Mouse (Mus musculus) limb, embryonic 12.5 days (tissue): Measurements from ENCODE around the gene Myo9a. TPM values are rescaled to one million over a fixed set of nuclear protein-coding genes. Genes with fewer than 3 reads are reported as not detected.

Experiments
- ATAC-seq: fragments of 200-750 bp; cut with Nextera tagmentation; 2 replicates; pipeline ENCODE4 v1.8.0; 2017; ENCODE audit warnings: low read depth, moderate TSS enrichment; ENCODE audit not compliant: insufficient number of reproducible peaks, insufficient read depth, low FRiP score, low TSS enrichment
- H3K27ac ChIP-seq: fragments of 300-500 bp; sonication (generic); 2 replicates; pipeline ENCODE4 v1.5.1; 2016; ENCODE audit warnings: mild to moderate bottlenecking, moderate library complexity
- H3K27me3 ChIP-seq: fragments of 300-500 bp; sonication (generic); 2 replicates; pipeline ENCODE4 v1.6.1; 2016; ENCODE audit warnings: mild to moderate bottlenecking, moderate library complexity
- H3K36me3 ChIP-seq: fragments of 300-500 bp; sonication (generic); 2 replicates; pipeline ENCODE4 v1.6.1; 2016; ENCODE audit warnings: mild to moderate bottlenecking, moderate library complexity
- H3K4me1 ChIP-seq: fragments of 300-500 bp; sonication (generic); replicated peaks from 2 replicates; pipeline ENCODE4 v1.6.1; 2016
- H3K4me2 ChIP-seq: fragments of 300-500 bp; sonication (generic); 2 replicates; pipeline ENCODE4 v1.6.1; 2016; ENCODE audit warnings: mild to moderate bottlenecking, moderate library complexity
- H3K4me3 ChIP-seq: fragments of 300-500 bp; sonication (generic); replicated peaks from 2 replicates; pipeline ENCODE4 v1.5.1; 2016; ENCODE audit warnings: mild to moderate bottlenecking
- H3K9ac ChIP-seq: fragments of 300-500 bp; sonication (generic); replicated peaks from 2 replicates; pipeline ENCODE4 v1.6.1; 2016; ENCODE audit warnings: mild to moderate bottlenecking, moderate library complexity
- H3K9me3 ChIP-seq: fragments of 300-500 bp; sonication (generic); 2 replicates; pipeline ENCODE4 v1.6.1; 2016; ENCODE audit warnings: mild to moderate bottlenecking, moderate library complexity
- WGBS: fragments of 180-500 bp; shearing (Covaris S2); methylation state at CpG from one replicate; pipeline ENCODE4 v1.1.7; 2016; 5-methylcytosine and 5-hydroxymethylcytosine counted together
- polyA plus RNA-seq: library from polyadenylated mRNA; unstranded; fragments of >200 nt; fragmentation: Nextera tagmentation; extraction: Ambion mirVana; gene quantifications from 2 replicates; pipeline ENCODE4 v1.2.1, GENCODE M21; 2016

The Myo9a gene
- polyA plus RNA-seq, 1 experiment from 2014 or later: 16.6 TPM

GRCm38 (mm10) chr9:59725515-59725914 lies 25.2 kb upstream of the Myo9a start:
- peaks cover 12% of the 10 kb centered on the region for H3K4me1 ChIP-seq
- H3K27ac ChIP-seq: no peak overlapping the region
- H3K9me3 ChIP-seq: no peaks in the 10 kb centered on the region
- peaks cover 2% of the 10 kb centered on the region; the same call in 1 of the 2 replicates for H3K27me3 ChIP-seq
- 78% methylated on average over 10 of the region's 10 CpGs for WGBS
- no peaks in the 10 kb centered on the region for H3K36me3 ChIP-seq
- no peak overlapping the region for H3K9ac ChIP-seq
- H3K4me3 ChIP-seq: no peak overlapping the region
- no peak for ATAC-seq
- H3K4me2 ChIP-seq: no peak overlapping the region

DNA sequence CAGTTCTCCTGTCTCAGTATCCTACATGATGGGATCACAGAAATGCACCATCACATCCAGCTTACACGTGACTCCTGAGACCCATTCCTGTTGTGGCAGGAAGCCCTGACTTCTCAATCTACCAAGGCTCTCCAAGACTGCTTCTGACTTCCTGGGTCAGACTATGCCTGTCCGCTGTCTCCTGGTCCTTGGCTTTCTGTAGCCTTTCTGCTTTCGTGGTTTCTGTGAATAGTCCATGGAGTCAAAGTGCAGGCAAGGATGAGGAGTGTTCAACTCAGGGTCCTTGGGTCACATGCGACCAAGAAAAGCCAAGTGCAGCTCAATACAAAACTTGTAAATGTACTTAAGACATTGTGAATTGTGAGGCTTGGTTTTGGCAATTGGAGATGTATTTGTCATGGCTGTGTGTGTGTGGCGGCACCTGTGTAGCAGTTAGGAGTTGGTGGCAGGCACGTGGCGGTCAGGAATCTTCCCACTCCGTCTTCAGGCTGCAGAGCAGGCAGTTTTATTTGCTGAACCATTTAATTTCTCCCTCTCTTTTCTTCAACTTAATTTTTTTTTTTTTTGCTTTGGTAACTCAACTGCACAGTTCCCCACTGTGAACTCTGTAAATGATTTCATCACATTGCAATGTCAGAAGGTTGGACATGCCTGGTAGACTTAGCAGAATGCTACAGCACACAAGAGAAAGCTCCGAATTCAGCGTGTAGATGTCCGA lies 23.0 kb upstream of the Myo9a start:
- ATAC-seq: no peak

GRCm38 (mm10) chr9:59731136-59731535 lies 19.6 kb upstream of the Myo9a start:
- H3K27ac ChIP-seq: no peak overlapping the region
- no peaks in the 10 kb centered on the region for H3K4me1 ChIP-seq
- H3K9me3 ChIP-seq: no peaks in the 10 kb centered on the region
- no peaks in the 10 kb centered on the region for H3K36me3 ChIP-seq
- no peak for ATAC-seq
- H3K4me2 ChIP-seq: no peak overlapping the region
- WGBS: 93% methylated on average over 5 of the region's 5 CpGs
- H3K27me3 ChIP-seq: no peaks in the 10 kb centered on the region
- no peak overlapping the region for H3K4me3 ChIP-seq
- no peak overlapping the region for H3K9ac ChIP-seq

More for the DNA sequence above, 23.0 kb upstream of the Myo9a start:
- no peak overlapping the region for H3K9ac ChIP-seq
- H3K27ac ChIP-seq: no peak overlapping the region
- no peak overlapping the region for H3K4me3 ChIP-seq
- H3K36me3 ChIP-seq: no peaks in the 10 kb centered on the region
- H3K4me1 ChIP-seq: peaks cover 12% of the 10 kb centered on the region
- no peak overlapping the region for H3K4me2 ChIP-seq
- no peaks in the 10 kb centered on the region for H3K27me3 ChIP-seq
- H3K9me3 ChIP-seq: no peaks in the 10 kb centered on the region
- WGBS: 85% methylated on average over 11 of the region's 11 CpGs

GRCm38 (mm10) chr9:59733075-59733474 lies 17.6 kb upstream of the Myo9a start:
- Histone ChIP-seq H3K36me3 (no peaks in the 10 kb centered on the region; the same call in 1 of the 2 replicates), H3K4me2 (no peak overlapping the region), H3K4me1 (no peaks in the 10 kb centered on the region), H3K27me3 (no peaks in the 10 kb centered on the region), H3K27ac (no peak overlapping the region), H3K9ac (no peak overlapping the region), H3K9me3 (no peaks in the 10 kb centered on the region), H3K4me3 (no peak overlapping the region)
- no peak for ATAC-seq
- WGBS: 66% methylated on average over 6 of the region's 6 CpGs

DNA sequence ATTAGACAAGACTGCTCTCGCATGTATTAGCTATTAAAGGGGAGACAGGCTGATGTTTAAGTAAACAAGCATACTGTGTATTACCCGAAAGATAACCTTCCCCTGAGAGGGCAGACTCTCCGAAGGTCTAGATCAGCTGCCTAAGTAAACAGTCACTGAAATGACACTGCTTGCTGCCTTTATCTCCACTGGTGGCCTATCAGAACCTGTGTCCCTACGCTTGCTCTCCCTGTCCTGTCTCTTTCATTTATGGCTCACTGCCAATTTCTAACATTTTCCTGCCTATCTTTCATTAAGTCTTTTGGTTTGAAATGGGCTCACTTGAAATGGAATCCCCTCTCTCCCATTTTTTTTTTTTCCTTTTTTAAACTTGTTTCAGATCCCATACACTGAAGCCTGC lies 15.3 kb upstream of the Myo9a start:
- Histone ChIP-seq H3K9me3 (no peaks in the 10 kb centered on the region), H3K27me3 (no peaks in the 10 kb centered on the region), H3K27ac (no peak overlapping the region), H3K36me3 (no peaks in the 10 kb centered on the region; the same call in 1 of the 2 replicates), H3K9ac (no peak overlapping the region), H3K4me1 (no peaks in the 10 kb centered on the region), H3K4me3 (no peak overlapping the region), H3K4me2 (no peak overlapping the region)
- ATAC-seq: no peak
- WGBS: 61% methylated on average over 4 of the region's 4 CpGs

DNA sequence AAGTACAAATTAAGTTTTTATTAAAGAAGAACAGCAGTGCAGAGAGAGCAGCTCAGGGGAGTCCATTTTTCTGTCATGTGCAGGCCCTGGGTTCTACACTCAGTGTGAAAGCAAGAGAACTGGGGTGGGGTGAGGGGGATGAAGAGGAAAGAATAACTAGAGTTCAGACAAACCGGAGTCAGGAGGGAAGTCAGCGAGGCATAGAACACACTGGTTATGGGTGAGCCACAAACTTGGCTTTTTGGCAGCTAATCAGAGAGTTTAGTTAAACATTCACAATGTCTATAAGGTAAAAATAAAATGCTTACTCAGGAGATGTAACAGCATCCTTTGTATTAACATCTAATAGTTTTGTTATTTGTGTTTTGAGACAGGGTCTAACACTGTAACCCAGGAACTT lies 10.1 kb upstream of the Myo9a start:
- 92% methylated on average over 2 of the region's 2 CpGs for WGBS
- no peaks in the 10 kb centered on the region for H3K4me1 ChIP-seq
- no peaks in the 10 kb centered on the region; the same call in 1 of the 2 replicates for H3K36me3 ChIP-seq
- H3K4me2 ChIP-seq: no peak overlapping the region
- H3K9ac ChIP-seq: no peak overlapping the region
- H3K9me3 ChIP-seq: no peaks in the 10 kb centered on the region
- no peak overlapping the region for H3K27ac ChIP-seq
- no peak overlapping the region for H3K4me3 ChIP-seq
- ATAC-seq: no peak
- H3K27me3 ChIP-seq: no peaks in the 10 kb centered on the region

- Histone ChIP-seq H3K27me3 (no peaks in the 10 kb centered on the region), H3K4me3 (no peak overlapping the region), H3K27ac (no peak overlapping the region), H3K36me3 (no peaks in the 10 kb centered on the region), H3K9ac (no peak overlapping the region), H3K4me1 (no peaks in the 10 kb centered on the region), H3K9me3 (no peaks in the 10 kb centered on the region), H3K4me2 (no peak overlapping the region)
- WGBS: 92% methylated on average over 3 of the region's 3 CpGs
- no peak for ATAC-seq
Measured at GRCm38 (mm10) chr9:59743903-59744302, 6.8 kb upstream of the Myo9a start.

DNA sequence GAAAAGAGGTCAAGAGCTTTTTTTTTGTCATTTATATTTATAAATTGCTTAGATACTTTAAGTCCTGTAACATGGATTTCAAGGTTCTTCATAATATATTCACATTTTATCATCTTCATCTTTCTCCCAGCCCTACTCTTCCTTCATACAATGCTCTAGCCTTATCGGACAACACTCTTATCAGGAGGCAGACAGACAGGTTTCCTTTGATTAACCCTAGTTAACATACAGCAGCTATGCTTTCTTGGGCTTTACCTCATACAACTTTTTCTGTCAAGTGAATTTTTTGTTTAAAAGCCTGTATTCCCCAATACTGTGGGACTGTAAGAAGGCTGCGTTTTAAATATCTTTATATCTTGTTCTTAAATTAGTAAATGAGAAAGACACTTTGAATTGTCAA lies 2.3 kb upstream of the Myo9a start:
- no peak for ATAC-seq
- Histone ChIP-seq H3K9me3 (no peaks in the 10 kb centered on the region), H3K4me2 (no peak overlapping the region), H3K36me3 (no peaks in the 10 kb centered on the region), H3K27me3 (no peaks in the 10 kb centered on the region), H3K4me1 (peaks cover 7% of the 10 kb centered on the region), H3K27ac (no peak overlapping the region), H3K9ac (no peak overlapping the region), H3K4me3 (no peak overlapping the region)
- WGBS: 93% methylated on average over 2 of the region's 2 CpGs

GRCm38 (mm10) chr9:59748969-59749368 lies 1.7 kb upstream of the Myo9a start:
- Histone ChIP-seq H3K4me1 (peaks cover 7% of the 10 kb centered on the region), H3K27me3 (no peaks in the 10 kb centered on the region), H3K4me2 (no peak overlapping the region), H3K9me3 (no peaks in the 10 kb centered on the region), H3K9ac (no peak overlapping the region), H3K4me3 (no peak overlapping the region), H3K36me3 (no peaks in the 10 kb centered on the region), H3K27ac (no peak overlapping the region)
- no peak for ATAC-seq
- WGBS: 88% methylated on average over 11 of the region's 11 CpGs

- no peak for ATAC-seq
- no peaks in the 10 kb centered on the region for H3K27me3 ChIP-seq
- WGBS: 31% methylated on average over 12 of the region's 12 CpGs
- peak overlapping the region; percentile 71 for H3K4me2 ChIP-seq
- no peaks in the 10 kb centered on the region for H3K9me3 ChIP-seq
- no peaks in the 10 kb centered on the region for H3K36me3 ChIP-seq
- peak overlapping the region; percentile 86 for H3K4me3 ChIP-seq
- peaks cover 7% of the 10 kb centered on the region for H3K4me1 ChIP-seq
- H3K27ac ChIP-seq: peak overlapping the region; percentile 94
- H3K9ac ChIP-seq: peak overlapping the region; percentile 67
Measured at GRCm38 (mm10) chr9:59749581-59750265, 973 bp upstream of the Myo9a start.

DNA sequence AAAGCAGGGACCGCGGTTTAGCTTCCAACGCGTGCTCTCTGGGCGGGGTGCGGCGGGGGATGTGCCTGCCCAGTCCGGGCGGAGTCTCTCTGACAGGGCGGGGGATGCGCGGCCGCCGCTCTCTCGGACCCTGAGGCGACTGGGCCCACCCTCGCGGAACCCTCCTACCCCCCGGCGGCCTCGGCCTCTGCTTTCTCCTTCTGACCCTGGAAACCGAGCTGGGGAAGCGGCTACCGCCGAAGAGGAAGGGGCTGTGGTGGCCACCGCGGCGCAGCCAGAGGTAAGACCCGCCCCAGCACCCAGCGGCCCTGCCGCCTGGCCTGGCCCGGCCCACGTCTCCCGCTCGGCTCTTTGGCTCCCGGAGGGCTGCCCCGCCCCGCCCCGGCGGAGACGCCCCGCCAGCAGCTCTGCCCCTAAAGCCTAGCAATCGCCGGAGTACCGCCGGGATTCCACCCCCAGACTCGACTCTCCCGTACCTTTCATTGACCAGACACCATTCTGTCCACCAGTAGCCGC lies 428 bp downstream of the Myo9a start:
- Histone ChIP-seq H3K9ac (peak overlapping the region; percentile 85), H3K4me2 (peak overlapping the region; percentile 71), H3K27me3 (no peaks in the 10 kb centered on the region), H3K4me3 (peak overlapping the region; percentile 86), H3K9me3 (no peaks in the 10 kb centered on the region), H3K36me3 (no peaks in the 10 kb centered on the region), H3K27ac (peak overlapping the region; percentile 94), H3K4me1 (peaks cover 7% of the 10 kb centered on the region)
- 0% methylated on average over 37 of the region's 49 CpGs for WGBS
- ATAC-seq: peak; percentile 90
